Mouse (Mus musculus) erythroblast, embryonic 14.5 days (primary cell): ENCODE measurements around the gene Sfmbt2. TPM values are rescaled to one million over a fixed set of nuclear protein-coding genes. Genes with fewer than 3 reads are reported as not detected.

Source experiments
- H3K27me3 ChIP-seq: 2 replicates; pipeline ENCODE4 v1.6.1; 2012; ENCODE audit warnings: inconsistent platforms; ENCODE audit not compliant: control insufficient read depth
- H3K36me3 ChIP-seq: 2 replicates; pipeline ENCODE4 v1.6.1; 2012; ENCODE audit warnings: mild to moderate bottlenecking, inconsistent platforms; ENCODE audit not compliant: control insufficient read depth
- H3K4me1 ChIP-seq: 2 replicates; pipeline ENCODE4 v1.6.1; 2012; ENCODE audit warnings: inconsistent platforms; ENCODE audit not compliant: control insufficient read depth
- H3K4me3 ChIP-seq: replicated peaks from 2 replicates; pipeline ENCODE3; 2012; ENCODE audit warnings: moderate library complexity, mild to moderate bottlenecking, inconsistent platforms
- H3K9me3 ChIP-seq: 2 replicates; pipeline ENCODE4 v1.6.1; 2012; ENCODE audit warnings: low read length, inconsistent platforms, mixed read lengths; ENCODE audit not compliant: control insufficient read depth
- GATA1 ChIP-seq: IDR thresholded peaks from 2 replicates; pipeline ENCODE4 v1.6.1; 2012; ENCODE audit warnings: low read length, inconsistent platforms, mixed read lengths
- TAL1 ChIP-seq: IDR thresholded peaks from 3 replicates; pipeline ENCODE4 v1.6.1; 2012; ENCODE audit warnings: low read length, inconsistent platforms, mixed read lengths
- polyA plus RNA-seq: library from polyadenylated mRNA; stranded (reverse); fragments of >175 nt; gene quantifications from 2 replicates; pipeline ENCODE4 v1.2.3, GENCODE M21; 2012

Gene Sfmbt2
- polyA plus RNA-seq, 1 experiment = not detected

- Histone ChIP-seq H3K36me3 (no peaks in the 10 kb centered on the region), H3K4me3 (no peak overlapping the region), H3K9me3 (no peaks in the 10 kb centered on the region), H3K27me3 (no peaks in the 10 kb centered on the region), H3K4me1 (no peaks in the 10 kb centered on the region)
- TF ChIP-seq GATA1 (no peak), TAL1 (no peak)
These were observed 19.7 kb downstream of the Sfmbt2 start for GRCm38 (mm10) chr2:10389988-10390387.

- Histone ChIP-seq H3K4me1 (no peaks in the 10 kb centered on the region), H3K4me3 (no peak overlapping the region), H3K36me3 (no peaks in the 10 kb centered on the region), H3K9me3 (no peaks in the 10 kb centered on the region), H3K27me3 (no peaks in the 10 kb centered on the region)
- no peak for TF ChIP-seq TAL1
- no peak for TF ChIP-seq GATA1
These were observed 20.5 kb downstream of the Sfmbt2 start for GRCm38 (mm10) chr2:10390791-10391190.

- no peaks in the 10 kb centered on the region for H3K36me3 ChIP-seq
- H3K27me3 ChIP-seq = no peaks in the 10 kb centered on the region
- no peaks in the 10 kb centered on the region for H3K9me3 ChIP-seq
- TF ChIP-seq GATA1 (no peak), TAL1 (no peak)
- no peaks in the 10 kb centered on the region for H3K4me1 ChIP-seq
- no peak overlapping the region for H3K4me3 ChIP-seq
These were observed 24.8 kb downstream of the Sfmbt2 start for GRCm38 (mm10) chr2:10395143-10395542.

GRCm38 (mm10) chr2:10397790-10398189 lies 27.5 kb downstream of the Sfmbt2 start:
- H3K4me1 ChIP-seq = no peaks in the 10 kb centered on the region
- no peaks in the 10 kb centered on the region for H3K9me3 ChIP-seq
- H3K27me3 ChIP-seq = no peaks in the 10 kb centered on the region
- H3K4me3 ChIP-seq = no peak overlapping the region
- no peak for TF ChIP-seq GATA1
- no peaks in the 10 kb centered on the region for H3K36me3 ChIP-seq

- Histone ChIP-seq H3K9me3 (no peaks in the 10 kb centered on the region), H3K4me1 (no peaks in the 10 kb centered on the region), H3K4me3 (no peak overlapping the region), H3K27me3 (no peaks in the 10 kb centered on the region), H3K36me3 (no peaks in the 10 kb centered on the region)
- TF ChIP-seq GATA1 (no peak), TAL1 (no peak)
These were observed 35.8 kb downstream of the Sfmbt2 start for GRCm38 (mm10) chr2:10406151-10406550.

- Histone ChIP-seq H3K36me3 (no peaks in the 10 kb centered on the region), H3K9me3 (no peaks in the 10 kb centered on the region), H3K27me3 (no peaks in the 10 kb centered on the region), H3K4me3 (no peak overlapping the region), H3K4me1 (no peaks in the 10 kb centered on the region)
- TF ChIP-seq TAL1 (no peak), GATA1 (no peak)
These were observed 39.1 kb downstream of the Sfmbt2 start for GRCm38 (mm10) chr2:10409422-10409821.

- Histone ChIP-seq H3K4me3 (no peak overlapping the region), H3K9me3 (no peaks in the 10 kb centered on the region), H3K36me3 (no peaks in the 10 kb centered on the region), H3K27me3 (no peaks in the 10 kb centered on the region), H3K4me1 (no peaks in the 10 kb centered on the region)
- TF ChIP-seq TAL1 (no peak), GATA1 (no peak)
These were observed 39.8 kb downstream of the Sfmbt2 start for GRCm38 (mm10) chr2:10410069-10410468.

GRCm38 (mm10) chr2:10420944-10421420 lies 50.7 kb downstream of the Sfmbt2 start:
- no peak for TF ChIP-seq TAL1
- no peak for TF ChIP-seq GATA1
- no peaks in the 10 kb centered on the region for H3K9me3 ChIP-seq
- H3K27me3 ChIP-seq = no peaks in the 10 kb centered on the region
- no peaks in the 10 kb centered on the region for H3K36me3 ChIP-seq
- H3K4me3 ChIP-seq = no peak overlapping the region
- H3K4me1 ChIP-seq = no peaks in the 10 kb centered on the region

GRCm38 (mm10) chr2:10437290-10437689 lies 67.0 kb downstream of the Sfmbt2 start:
- no peak overlapping the region for H3K4me3 ChIP-seq
- no peaks in the 10 kb centered on the region for H3K9me3 ChIP-seq
- H3K27me3 ChIP-seq = no peaks in the 10 kb centered on the region
- TF ChIP-seq TAL1 (no peak), GATA1 (no peak)
- no peaks in the 10 kb centered on the region for H3K4me1 ChIP-seq
- H3K36me3 ChIP-seq = no peaks in the 10 kb centered on the region

- no peaks in the 10 kb centered on the region for H3K27me3 ChIP-seq
- no peaks in the 10 kb centered on the region for H3K4me1 ChIP-seq
- H3K4me3 ChIP-seq = no peak overlapping the region
- H3K9me3 ChIP-seq = no peaks in the 10 kb centered on the region
- no peaks in the 10 kb centered on the region for H3K36me3 ChIP-seq
- TF ChIP-seq TAL1 (no peak), GATA1 (no peak)
These were observed 71.5 kb downstream of the Sfmbt2 start for GRCm38 (mm10) chr2:10441811-10442210.
